Mouse (Mus musculus): ENCODE data around the gene Angptl2.

- no peak for TF ChIP-seq CTCF (IDR thresholded peaks at IDR 0.05; ENCODE audit: low read depth, low read length)
- no peak for TF ChIP-seq POLR2A (IDR thresholded peaks at IDR 0.05; ENCODE audit: borderline replicate concordance, low read depth, low read length)
Observed at GRCm38 (mm10) chr2:33282877-33283276, 67.0 kb downstream of the Angptl2 start.

All from bone marrow macrophage, adult 2 months (primary cell).